Mouse (Mus musculus) neural tube, embryonic 15.5 days (tissue): ENCODE data around the gene A4galt. TPM values are rescaled to one million over a fixed set of nuclear protein-coding genes. Genes with fewer than 3 reads are reported as not detected.

Experiments used
- ATAC-seq: fragments of 200-750 bp; cut with Nextera tagmentation; 2 replicates; pipeline ENCODE4 v1.8.0; 2017; ENCODE audit warnings: mild to moderate bottlenecking, moderate TSS enrichment, moderate library complexity; ENCODE audit not compliant: low FRiP score
- H3K27ac ChIP-seq: fragments of 300-500 bp; sonication (generic); replicated peaks from 2 replicates; pipeline ENCODE4 v1.5.1; 2015; ENCODE audit warnings: mild to moderate bottlenecking, inconsistent platforms
- H3K27me3 ChIP-seq: fragments of 300-500 bp; sonication (generic); replicated peaks from 2 replicates; pipeline ENCODE4 v1.6.1; 2015; ENCODE audit warnings: inconsistent platforms
- H3K36me3 ChIP-seq: fragments of 300-500 bp; sonication (generic); 2 replicates; pipeline ENCODE4 v1.6.1; 2015; ENCODE audit warnings: inconsistent platforms
- H3K4me1 ChIP-seq: fragments of 300-500 bp; sonication (generic); 2 replicates; pipeline ENCODE4 v1.6.1; 2015; ENCODE audit warnings: inconsistent platforms
- H3K4me2 ChIP-seq: fragments of 300-500 bp; sonication (generic); 2 replicates; pipeline ENCODE4 v1.6.1; 2015; ENCODE audit warnings: inconsistent platforms, mild to moderate bottlenecking, moderate library complexity
- H3K4me3 ChIP-seq: fragments of 300-500 bp; sonication (generic); replicated peaks from 2 replicates; pipeline ENCODE4 v1.5.1; 2015; ENCODE audit warnings: mild to moderate bottlenecking, inconsistent platforms
- H3K9ac ChIP-seq: fragments of 300-500 bp; sonication (generic); replicated peaks from 2 replicates; pipeline ENCODE4 v1.6.1; 2015; ENCODE audit warnings: mild to moderate bottlenecking, inconsistent platforms
- H3K9me3 ChIP-seq: fragments of 300-500 bp; sonication (generic); replicated peaks from 2 replicates; pipeline ENCODE4 v1.6.1; 2016; ENCODE audit warnings: inconsistent platforms
- WGBS: fragments of 180-500 bp; shearing (Covaris S2); methylation state at CpG from one replicate; pipeline ENCODE4 v1.1.7; 2015; ENCODE audit warnings: mixed read lengths; 5-methylcytosine and 5-hydroxymethylcytosine counted together
- polyA plus RNA-seq: library from polyadenylated mRNA; unstranded; fragments of >200 nt; fragmentation: Nextera tagmentation; extraction: Ambion mirVana; gene quantifications from 2 replicates; pipeline ENCODE4 v1.2.1, GENCODE M21; 2015

A4galt gene
- polyA plus RNA-seq, 1 experiment from 2014 or later = 2.5 TPM

GRCm38 (mm10) chr15:83223208-83223962 lies 28.2 kb downstream of the A4galt start:
- no peak overlapping the region for H3K9ac ChIP-seq
- H3K4me2 ChIP-seq = no peak overlapping the region
- no peaks in the 10 kb centered on the region for H3K36me3 ChIP-seq
- peak overlapping the region; percentile 67 for H3K27ac ChIP-seq
- WGBS = 49% methylated on average over 11 of the region's 11 CpGs
- no peaks in the 10 kb centered on the region for H3K9me3 ChIP-seq
- no peaks in the 10 kb centered on the region for H3K27me3 ChIP-seq
- no peak overlapping the region for H3K4me3 ChIP-seq
- peaks cover 23% of the 10 kb centered on the region for H3K4me1 ChIP-seq
- peak; percentile 50; the same call in 1 of the 2 replicates for ATAC-seq

- no peaks in the 10 kb centered on the region for H3K36me3 ChIP-seq
These were observed 29.9 kb downstream of the A4galt start for GRCm38 (mm10) chr15:83221721-83222120.

GRCm38 (mm10) chr15:83220368-83221013 lies 31.1 kb downstream of the A4galt start:
- ATAC-seq = no peak
- Histone ChIP-seq H3K4me2 (no peak overlapping the region), H3K27me3 (no peaks in the 10 kb centered on the region), H3K27ac (no peak overlapping the region), H3K9me3 (no peaks in the 10 kb centered on the region), H3K9ac (no peak overlapping the region), H3K4me3 (no peak overlapping the region), H3K36me3 (no peaks in the 10 kb centered on the region), H3K4me1 (peaks cover 32% of the 10 kb centered on the region)
- WGBS = 70% methylated on average over 9 of the region's 9 CpGs

More at GRCm38 (mm10) chr15:83221721-83222120, 29.9 kb downstream of the A4galt start:
- Histone ChIP-seq H3K9ac (no peak overlapping the region), H3K4me1 (peaks cover 23% of the 10 kb centered on the region), H3K4me3 (no peak overlapping the region), H3K9me3 (no peaks in the 10 kb centered on the region), H3K27me3 (no peaks in the 10 kb centered on the region), H3K4me2 (no peak overlapping the region), H3K27ac (no peak overlapping the region)
- WGBS = 86% methylated on average over 4 of the region's 4 CpGs
- ATAC-seq = no peak

GRCm38 (mm10) chr15:83215322-83216216 lies 36.0 kb downstream of the A4galt start:
- Histone ChIP-seq H3K9ac (no peak overlapping the region), H3K27me3 (no peaks in the 10 kb centered on the region), H3K27ac (peak overlapping the region; percentile 42; the same call in 1 of the 2 replicates), H3K4me1 (peaks cover 10% of the 10 kb centered on the region), H3K9me3 (no peaks in the 10 kb centered on the region), H3K4me2 (no peak overlapping the region), H3K4me3 (no peak overlapping the region), H3K36me3 (no peaks in the 10 kb centered on the region)
- no peak for ATAC-seq
- WGBS = 37% methylated on average over 5 of the region's 5 CpGs

GRCm38 (mm10) chr15:83210229-83210628 lies 41.3 kb downstream of the A4galt start:
- Histone ChIP-seq H3K9me3 (no peaks in the 10 kb centered on the region), H3K9ac (0 out of 2 replicates have a peak overlapping the region, but pooled peaks have one; percentile 37)
- WGBS = 21% methylated on average over 11 of the region's 11 CpGs

GRCm38 (mm10) chr15:83209719-83210118 lies 41.9 kb downstream of the A4galt start:
- 20% methylated on average over 10 of the region's 10 CpGs for WGBS
- no peak for ATAC-seq
- H3K9ac ChIP-seq = 0 out of 2 replicates have a peak overlapping the region, but pooled peaks have one; percentile 37

More at GRCm38 (mm10) chr15:83210229-83210628, 41.3 kb downstream of the A4galt start:
- Histone ChIP-seq H3K36me3 (no peaks in the 10 kb centered on the region), H3K4me1 (peaks cover 12% of the 10 kb centered on the region), H3K27ac (no peak overlapping the region), H3K4me3 (peak overlapping the region; percentile 31), H3K27me3 (no peaks in the 10 kb centered on the region), H3K4me2 (peak overlapping the region; percentile 60)
- ATAC-seq = no peak

GRCm38 (mm10) chr15:83209092-83209695 lies 42.4 kb downstream of the A4galt start:
- H3K36me3 ChIP-seq = no peaks in the 10 kb centered on the region
- H3K4me2 ChIP-seq = peak overlapping the region; percentile 60
- H3K9ac ChIP-seq = 0 out of 2 replicates have a peak overlapping the region, but pooled peaks have one; percentile 37
- H3K4me3 ChIP-seq = peak overlapping the region; percentile 31
- WGBS = 39% methylated on average over 4 of the region's 4 CpGs
- H3K4me1 ChIP-seq = peaks cover 12% of the 10 kb centered on the region
- no peaks in the 10 kb centered on the region for H3K9me3 ChIP-seq
- ATAC-seq = no peak
- no peaks in the 10 kb centered on the region for H3K27me3 ChIP-seq
- peak overlapping the region; percentile 28; the same call in 1 of the 2 replicates for H3K27ac ChIP-seq

More at GRCm38 (mm10) chr15:83209719-83210118, 41.9 kb downstream of the A4galt start:
- Histone ChIP-seq H3K4me3 (peak overlapping the region; percentile 31), H3K27ac (no peak overlapping the region; the same call in 1 of the 2 replicates), H3K4me1 (peaks cover 12% of the 10 kb centered on the region), H3K36me3 (no peaks in the 10 kb centered on the region), H3K4me2 (peak overlapping the region; percentile 60), H3K27me3 (no peaks in the 10 kb centered on the region), H3K9me3 (no peaks in the 10 kb centered on the region)

- 10% methylated on average over 9 of the region's 10 CpGs for WGBS
- H3K4me2 ChIP-seq = peak overlapping the region; percentile 42
These were observed 46.7 kb downstream of the A4galt start for GRCm38 (mm10) chr15:83204731-83205451.

GRCm38 (mm10) chr15:83202412-83202811 lies 49.2 kb downstream of the A4galt start:
- H3K4me1 ChIP-seq = no peaks in the 10 kb centered on the region
- H3K4me2 ChIP-seq = no peak overlapping the region
- no peaks in the 10 kb centered on the region for H3K27me3 ChIP-seq
- no peaks in the 10 kb centered on the region for H3K9me3 ChIP-seq
- 74% methylated on average over 4 of the region's 4 CpGs for WGBS
- no peaks in the 10 kb centered on the region for H3K36me3 ChIP-seq
- ATAC-seq = no peak
- H3K4me3 ChIP-seq = no peak overlapping the region
- H3K9ac ChIP-seq = no peak overlapping the region
- H3K27ac ChIP-seq = no peak overlapping the region

More at GRCm38 (mm10) chr15:83204731-83205451, 46.7 kb downstream of the A4galt start:
- Histone ChIP-seq H3K27ac (no peak overlapping the region), H3K4me1 (peaks cover 8% of the 10 kb centered on the region), H3K36me3 (no peaks in the 10 kb centered on the region), H3K9me3 (no peaks in the 10 kb centered on the region), H3K27me3 (no peaks in the 10 kb centered on the region), H3K9ac (no peak overlapping the region), H3K4me3 (no peak overlapping the region)
- ATAC-seq = no peak

GRCm38 (mm10) chr15:83193413-83193812 lies 58.2 kb downstream of the A4galt start:
- Histone ChIP-seq H3K27me3 (no peaks in the 10 kb centered on the region), H3K9me3 (no peaks in the 10 kb centered on the region), H3K4me3 (no peak overlapping the region), H3K4me1 (no peaks in the 10 kb centered on the region), H3K9ac (no peak overlapping the region), H3K4me2 (no peak overlapping the region), H3K27ac (no peak overlapping the region), H3K36me3 (no peaks in the 10 kb centered on the region)
- whole genome bisulfite sequencing = 94% methylated on average over 4 of the region's 4 CpGs
- ATAC-seq = no peak
